Mouse (Mus musculus): ENCODE data around the gene Scd4. TPM values are rescaled to one million over a fixed set of nuclear protein-coding genes. Genes with fewer than 3 reads are reported as not detected.
"Not testable (repeated sequence)": the region's sequence is repeated elsewhere in the genome, so short reads cannot be mapped to it uniquely, and the experiment has no call there.

Scd4 gene
- polyA plus RNA-seq, 1 experiment from 2014 or later, result 0.12 TPM

- Histone ChIP-seq H3K36me3 (ENCODE audit: insufficient read depth, low read length) (no peaks in the 10 kb centered on the region), H3K27me3 (ENCODE audit: insufficient read depth, low read length) (no peaks in the 10 kb centered on the region), H3K4me2 (ENCODE audit: low read length) (no peak overlapping the region), H3K9me3 (replicated peaks; ENCODE audit: low read length) (no peaks in the 10 kb centered on the region), H3K27ac (no peak overlapping the region), H3K4me1 (replicated peaks; ENCODE audit: insufficient read depth, low read length) (0 out of 2 replicates have a peak, but pooled peaks cover 4% of the 10 kb centered on the region), H3K4me3 (replicated peaks; ENCODE audit: low read depth, low read length) (no peak overlapping the region), H3K9ac (ENCODE audit: low read depth, low read length) (no peak overlapping the region)
- DNase-seq (ENCODE audit: low spot score) (no peak), ATAC-seq (replicated peaks; ENCODE audit: low FRiP score, low read depth) (no peak)
- WGBS, result 72% methylated on average over 8 of the region's 8 CpGs
- no peak for TF ChIP-seq CTCF (IDR thresholded peaks at IDR 0.05; ENCODE audit: low read depth)
These were observed 31.1 kb downstream of the Scd4 start for GRCm38 (mm10) chr19:44364029-44364428.

GRCm38 (mm10) chr19:44365733-44366132, 32.8 kb downstream of the Scd4 start:
- no peaks in the 10 kb centered on the region for H3K36me3 ChIP-seq (ENCODE audit: insufficient read depth, low read length)
- 91% methylated on average over 4 of the region's 4 CpGs for WGBS
- H3K9me3 ChIP-seq (replicated peaks; ENCODE audit: low read length), result no peaks in the 10 kb centered on the region
- TF ChIP-seq CTCF (IDR thresholded peaks at IDR 0.05; ENCODE audit: low read depth), result no peak
- no peak overlapping the region for H3K9ac ChIP-seq (ENCODE audit: low read depth, low read length)
- ATAC-seq (replicated peaks; ENCODE audit: low FRiP score, low read depth) (no peak), DNase-seq (ENCODE audit: low spot score) (no peak)
- H3K27me3 ChIP-seq (ENCODE audit: insufficient read depth, low read length), result no peaks in the 10 kb centered on the region
- H3K4me3 ChIP-seq (replicated peaks; ENCODE audit: low read depth, low read length), result no peak overlapping the region
- H3K4me1 ChIP-seq (replicated peaks; ENCODE audit: insufficient read depth, low read length), result 0 out of 2 replicates have a peak, but pooled peaks cover 4% of the 10 kb centered on the region
- H3K4me2 ChIP-seq (ENCODE audit: low read length), result no peak overlapping the region
- H3K27ac ChIP-seq, result no peak overlapping the region

- not testable (repeated sequence) for DNase-seq (ENCODE audit: low spot score); ATAC-seq (replicated peaks; ENCODE audit: low FRiP score, low read depth); H3K4me3 ChIP-seq (replicated peaks; ENCODE audit: low read depth, low read length); H3K27me3 ChIP-seq (ENCODE audit: insufficient read depth, low read length); H3K4me1 ChIP-seq (replicated peaks; ENCODE audit: insufficient read depth, low read length); H3K9ac ChIP-seq (ENCODE audit: low read depth, low read length); H3K9me3 ChIP-seq (replicated peaks; ENCODE audit: low read length); H3K36me3 ChIP-seq (ENCODE audit: insufficient read depth, low read length); H3K4me2 ChIP-seq (ENCODE audit: low read length); H3K27ac ChIP-seq
- 38% methylated on average over 10 of the region's 10 CpGs for WGBS
These were observed 34.2 kb downstream of the Scd4 start for GRCm38 (mm10) chr19:44367076-44367475.

GRCm38 (mm10) chr19:44369371-44369770, 36.5 kb downstream of the Scd4 start:
- no peak for DNase-seq (ENCODE audit: low spot score)
- 57% methylated on average over 8 of the region's 8 CpGs for WGBS

GRCm38 (mm10) chr19:44370231-44370630, 37.3 kb downstream of the Scd4 start:
- no peak for DNase-seq (ENCODE audit: low spot score)
- H3K4me3 ChIP-seq (replicated peaks; ENCODE audit: low read depth, low read length), result no peak overlapping the region
- no peak overlapping the region for H3K27ac ChIP-seq
- no peak for ATAC-seq (replicated peaks; ENCODE audit: low FRiP score, low read depth)
- 0 out of 2 replicates have a peak, but pooled peaks cover 4% of the 10 kb centered on the region for H3K4me1 ChIP-seq (replicated peaks; ENCODE audit: insufficient read depth, low read length)
- H3K9ac ChIP-seq (ENCODE audit: low read depth, low read length), result no peak overlapping the region
- H3K27me3 ChIP-seq (ENCODE audit: insufficient read depth, low read length), result no peaks in the 10 kb centered on the region
- no peaks in the 10 kb centered on the region for H3K9me3 ChIP-seq (replicated peaks; ENCODE audit: low read length)
- no peaks in the 10 kb centered on the region for H3K36me3 ChIP-seq (ENCODE audit: insufficient read depth, low read length)
- no peak for TF ChIP-seq CTCF (IDR thresholded peaks at IDR 0.05; ENCODE audit: low read depth)
- no peak overlapping the region for H3K4me2 ChIP-seq (ENCODE audit: low read length)
- 53% methylated on average over 5 of the region's 5 CpGs for WGBS

More at GRCm38 (mm10) chr19:44369371-44369770, 36.5 kb downstream of the Scd4 start:
- no peak overlapping the region for H3K4me3 ChIP-seq (replicated peaks; ENCODE audit: low read depth, low read length)
- H3K4me2 ChIP-seq (ENCODE audit: low read length), result no peak overlapping the region
- no peaks in the 10 kb centered on the region for H3K27me3 ChIP-seq (ENCODE audit: insufficient read depth, low read length)
- no peak for TF ChIP-seq CTCF (IDR thresholded peaks at IDR 0.05; ENCODE audit: low read depth)
- no peaks in the 10 kb centered on the region for H3K9me3 ChIP-seq (replicated peaks; ENCODE audit: low read length)
- 0 out of 2 replicates have a peak, but pooled peaks cover 4% of the 10 kb centered on the region for H3K4me1 ChIP-seq (replicated peaks; ENCODE audit: insufficient read depth, low read length)
- H3K9ac ChIP-seq (ENCODE audit: low read depth, low read length), result no peak overlapping the region
- no peaks in the 10 kb centered on the region for H3K36me3 ChIP-seq (ENCODE audit: insufficient read depth, low read length)
- H3K27ac ChIP-seq, result no peak overlapping the region
- ATAC-seq (replicated peaks; ENCODE audit: low FRiP score, low read depth), result no peak

- H3K4me2 ChIP-seq (ENCODE audit: low read length), result no peak overlapping the region
- H3K4me1 ChIP-seq (replicated peaks; ENCODE audit: insufficient read depth, low read length), result no peaks in the 10 kb centered on the region
These were observed 40.1 kb downstream of the Scd4 start for GRCm38 (mm10) chr19:44372969-44373368.

GRCm38 (mm10) chr19:44376511-44376951, 43.6 kb downstream of the Scd4 start:
- H3K9me3 ChIP-seq (replicated peaks; ENCODE audit: low read length), result no peaks in the 10 kb centered on the region
- no peak overlapping the region for H3K4me2 ChIP-seq (ENCODE audit: low read length)
- no peak for TF ChIP-seq CTCF (IDR thresholded peaks at IDR 0.05; ENCODE audit: low read depth)
- H3K4me1 ChIP-seq (replicated peaks; ENCODE audit: insufficient read depth, low read length), result no peaks in the 10 kb centered on the region
- H3K27me3 ChIP-seq (ENCODE audit: insufficient read depth, low read length), result no peaks in the 10 kb centered on the region
- ATAC-seq (replicated peaks; ENCODE audit: low FRiP score, low read depth) (no peak), DNase-seq (ENCODE audit: low spot score) (no peak)
- H3K4me3 ChIP-seq (replicated peaks; ENCODE audit: low read depth, low read length), result no peak overlapping the region
- H3K36me3 ChIP-seq (ENCODE audit: insufficient read depth, low read length), result no peaks in the 10 kb centered on the region
- no peak overlapping the region for H3K9ac ChIP-seq (ENCODE audit: low read depth, low read length)
- no peak overlapping the region for H3K27ac ChIP-seq
- 29% methylated on average over 3 of the region's 3 CpGs for WGBS

More at GRCm38 (mm10) chr19:44372969-44373368, 40.1 kb downstream of the Scd4 start:
- H3K9ac ChIP-seq (ENCODE audit: low read depth, low read length), result no peak overlapping the region
- no peak overlapping the region for H3K27ac ChIP-seq
- TF ChIP-seq CTCF (IDR thresholded peaks at IDR 0.05; ENCODE audit: low read depth), result peak; percentile 92
- H3K36me3 ChIP-seq (ENCODE audit: insufficient read depth, low read length), result no peaks in the 10 kb centered on the region
- no peaks in the 10 kb centered on the region for H3K9me3 ChIP-seq (replicated peaks; ENCODE audit: low read length)
- ATAC-seq (replicated peaks; ENCODE audit: low FRiP score, low read depth) (peak; percentile 87; the same call in 1 of the 2 replicates), DNase-seq (ENCODE audit: low spot score) (peak; percentile 92)
- 24% methylated on average over 6 of the region's 6 CpGs for WGBS
- H3K4me3 ChIP-seq (replicated peaks; ENCODE audit: low read depth, low read length), result no peak overlapping the region
- no peaks in the 10 kb centered on the region for H3K27me3 ChIP-seq (ENCODE audit: insufficient read depth, low read length)
